Mouse (Mus musculus): ENCODE measurements at regions not wholly inside any gene's neighbourhood (a gene's known extent, or its start where the extent isn't known, plus 50 kb on each side); places are given as distances from the start of the nearest gene placed in this dataset.

DNA sequence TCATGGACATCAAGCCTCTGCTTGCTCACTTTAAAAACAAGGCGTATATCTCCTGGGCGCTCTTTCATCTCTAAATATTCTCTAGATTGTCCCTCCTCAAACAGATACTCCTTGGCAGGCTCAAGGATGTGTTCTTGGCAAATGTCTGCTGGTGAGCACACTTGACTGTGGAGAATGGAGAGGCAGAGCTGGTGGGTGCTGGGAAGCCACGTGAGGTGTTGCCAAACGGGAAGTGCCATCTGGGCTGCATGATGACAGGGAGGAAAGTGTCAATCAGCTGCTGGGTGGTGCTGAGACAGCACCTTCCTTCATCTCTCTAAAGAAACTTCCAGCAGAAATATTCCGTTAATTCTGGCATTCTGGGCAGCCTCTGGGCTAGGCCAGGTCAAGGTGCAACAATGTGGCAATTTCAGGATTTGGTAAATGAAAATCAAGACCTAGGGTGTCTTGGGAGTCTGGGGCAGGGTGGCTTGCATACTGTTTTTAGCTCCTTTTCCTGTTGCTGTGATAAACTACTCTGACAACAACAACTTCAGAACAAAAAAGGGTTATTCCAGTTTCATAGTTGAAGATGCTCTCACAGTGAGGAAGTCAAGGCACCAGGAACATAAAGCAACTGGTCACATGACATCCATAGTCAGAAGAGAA is 208.6 kb downstream of the Rplp1 start:
- Histone ChIP-seq H3K27ac (ENCODE audit: insufficient read depth, low read length) (no peak overlapping the region), H3K9ac (ENCODE audit: low read depth, poor library complexity, severe bottlenecking) (no peak overlapping the region), H3K36me3 (ENCODE audit: control insufficient read depth, insufficient read depth, low read length, poor library complexity, severe bottlenecking) (no peaks in the 10 kb centered on the region), H3K27me3 (ENCODE audit: control insufficient read depth, insufficient read depth, low read length, poor library complexity, severe bottlenecking) (no peaks in the 10 kb centered on the region), H3K9me3 (replicated peaks; ENCODE audit: control insufficient read depth, insufficient read depth, low read length, poor library complexity, severe bottlenecking) (no peaks in the 10 kb centered on the region), H3K4me3 (ENCODE audit: low read depth, low read length) (no peak overlapping the region), H3K4me1 (ENCODE audit: control insufficient read depth, insufficient read depth, low read length) (no peaks in the 10 kb centered on the region)
- TF ChIP-seq CTCF (IDR thresholded peaks at IDR 0.05; ENCODE audit: low read depth, low read length) (no peak), EP300 (IDR thresholded peaks at IDR 0.05; ENCODE audit: insufficient read depth, low read depth, low read length) (no peak), POLR2A (IDR thresholded peaks at IDR 0.05; ENCODE audit: insufficient read depth, low read length) (no peak)

DNA sequence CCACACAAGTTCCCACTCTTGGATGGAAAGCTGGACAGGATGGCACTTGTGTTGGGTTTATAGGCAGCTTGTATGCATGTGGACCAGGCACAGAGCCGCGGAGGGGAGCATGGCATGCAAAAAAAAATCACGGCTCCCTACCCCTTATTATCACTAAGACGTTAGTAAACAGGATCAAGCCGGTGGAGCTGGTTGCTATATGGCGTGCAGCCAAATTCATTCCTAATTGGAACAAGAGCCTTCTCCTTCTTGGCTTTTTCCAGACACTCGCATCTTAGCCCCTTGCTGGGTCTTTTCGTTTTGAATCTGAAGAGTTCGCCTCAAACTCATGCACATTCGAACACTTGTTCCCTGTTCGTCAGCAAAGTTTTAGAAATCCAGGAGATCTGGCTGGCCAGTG is 211.0 kb downstream of the Rplp1 start:
- no peaks in the 10 kb centered on the region for H3K9me3 ChIP-seq (replicated peaks; ENCODE audit: control insufficient read depth, insufficient read depth, low read length, poor library complexity, severe bottlenecking)
- H3K27me3 ChIP-seq (ENCODE audit: control insufficient read depth, insufficient read depth, low read length, poor library complexity, severe bottlenecking): no peaks in the 10 kb centered on the region
- TF ChIP-seq EP300 (IDR thresholded peaks at IDR 0.05; ENCODE audit: insufficient read depth, low read depth, low read length): no peak
- TF ChIP-seq POLR2A (IDR thresholded peaks at IDR 0.05; ENCODE audit: insufficient read depth, low read length): no peak
- TF ChIP-seq CTCF (IDR thresholded peaks at IDR 0.05; ENCODE audit: low read depth, low read length): no peak
- H3K9ac ChIP-seq (ENCODE audit: low read depth, poor library complexity, severe bottlenecking): no peak overlapping the region
- no peak overlapping the region for H3K4me3 ChIP-seq (ENCODE audit: low read depth, low read length)
- H3K4me1 ChIP-seq (ENCODE audit: control insufficient read depth, insufficient read depth, low read length): no peaks in the 10 kb centered on the region
- H3K27ac ChIP-seq (ENCODE audit: insufficient read depth, low read length): no peak overlapping the region
- H3K36me3 ChIP-seq (ENCODE audit: control insufficient read depth, insufficient read depth, low read length, poor library complexity, severe bottlenecking): no peaks in the 10 kb centered on the region

DNA sequence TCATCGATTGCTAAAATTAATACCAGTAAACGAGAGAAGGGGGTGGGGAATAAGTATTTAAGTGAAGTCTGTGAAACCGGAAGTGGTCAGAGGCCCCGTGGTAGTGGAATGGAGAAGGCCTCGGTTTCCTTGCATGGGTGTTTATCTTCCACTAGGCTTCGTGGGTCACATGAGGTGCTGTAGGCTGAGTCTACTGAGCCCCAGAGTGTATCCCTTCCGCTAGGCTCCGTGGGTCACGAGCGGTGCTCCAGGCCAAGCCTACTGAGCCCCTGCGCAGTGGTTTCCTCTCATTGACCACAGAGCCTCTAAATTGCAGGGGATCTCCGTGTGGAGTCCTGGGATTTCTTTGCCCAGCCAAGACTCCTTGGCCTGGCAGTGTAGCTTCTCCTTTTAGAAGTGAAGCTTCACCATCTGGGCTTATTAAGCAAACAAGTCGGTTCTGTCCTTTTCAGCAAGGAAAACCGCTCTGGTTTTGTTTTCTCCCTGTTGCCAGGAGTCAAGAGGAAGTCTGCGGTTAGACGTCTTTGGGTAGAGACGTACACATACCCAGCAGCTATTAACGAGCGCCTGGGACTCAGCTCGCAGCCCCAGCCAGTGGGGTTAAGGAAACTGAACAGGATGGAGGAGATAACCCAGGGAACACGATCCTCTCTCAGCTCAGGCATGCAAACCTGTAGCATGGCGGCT is 211.9 kb downstream of the Rplp1 start:
- Histone ChIP-seq H3K27ac (ENCODE audit: insufficient read depth, low read length) (no peak overlapping the region), H3K4me1 (ENCODE audit: control insufficient read depth, insufficient read depth, low read length) (no peaks in the 10 kb centered on the region), H3K9ac (ENCODE audit: low read depth, poor library complexity, severe bottlenecking) (no peak overlapping the region), H3K4me3 (ENCODE audit: low read depth, low read length) (peak overlapping the region; percentile 44), H3K27me3 (ENCODE audit: control insufficient read depth, insufficient read depth, low read length, poor library complexity, severe bottlenecking) (no peaks in the 10 kb centered on the region), H3K36me3 (ENCODE audit: control insufficient read depth, insufficient read depth, low read length, poor library complexity, severe bottlenecking) (no peaks in the 10 kb centered on the region), H3K9me3 (replicated peaks; ENCODE audit: control insufficient read depth, insufficient read depth, low read length, poor library complexity, severe bottlenecking) (no peaks in the 10 kb centered on the region)
- TF ChIP-seq CTCF (IDR thresholded peaks at IDR 0.05; ENCODE audit: low read depth, low read length) (no peak), EP300 (IDR thresholded peaks at IDR 0.05; ENCODE audit: insufficient read depth, low read depth, low read length) (no peak), POLR2A (IDR thresholded peaks at IDR 0.05; ENCODE audit: insufficient read depth, low read length) (no peak)

DNA sequence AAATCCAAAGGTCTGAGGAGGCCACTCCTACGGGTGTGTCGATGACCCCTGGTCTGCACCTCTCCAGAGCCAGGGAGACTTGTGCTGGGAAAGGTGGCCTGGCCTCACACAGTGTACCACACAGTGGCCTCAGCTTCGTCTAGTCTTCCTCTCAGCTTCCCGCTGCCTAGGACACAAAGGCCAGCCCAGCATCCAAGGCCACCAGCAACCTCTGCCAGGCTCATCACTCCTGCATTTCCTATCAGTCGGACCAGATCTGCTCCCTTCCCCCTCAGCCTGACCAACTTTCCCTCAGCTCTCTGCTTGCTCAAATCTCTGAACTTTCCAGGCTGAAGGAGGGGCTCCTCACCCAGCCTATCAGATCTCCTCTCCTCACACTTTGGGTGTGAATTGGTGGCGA is 213.8 kb downstream of the Rplp1 start:
- TF ChIP-seq CTCF (IDR thresholded peaks at IDR 0.05; ENCODE audit: low read depth, low read length) (no peak), POLR2A (IDR thresholded peaks at IDR 0.05; ENCODE audit: insufficient read depth, low read length) (no peak), EP300 (IDR thresholded peaks at IDR 0.05; ENCODE audit: insufficient read depth, low read depth, low read length) (no peak)
- no peaks in the 10 kb centered on the region for H3K27me3 ChIP-seq (ENCODE audit: control insufficient read depth, insufficient read depth, low read length, poor library complexity, severe bottlenecking)

DNA sequence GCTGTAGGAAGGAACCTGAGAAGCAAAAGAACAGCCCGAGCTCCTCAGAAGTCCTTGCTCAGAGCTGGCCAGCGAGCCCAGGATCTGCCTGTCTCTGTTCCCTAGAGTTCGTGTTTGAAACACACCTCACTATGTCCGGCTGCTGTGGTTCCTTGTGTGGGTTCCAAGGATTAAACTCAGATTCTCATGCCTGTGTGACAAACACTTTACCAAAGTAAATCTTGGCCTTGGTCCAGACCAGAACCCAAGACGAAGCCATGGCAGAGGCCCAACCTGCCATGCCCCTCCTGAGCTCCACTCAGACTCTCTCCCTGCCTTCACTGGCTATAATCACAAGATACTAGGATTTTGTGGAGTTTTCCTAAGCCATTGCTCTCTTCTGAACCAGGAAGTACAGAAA is 214.7 kb downstream of the Rplp1 start:
- Histone ChIP-seq H3K9me3 (replicated peaks; ENCODE audit: control insufficient read depth, insufficient read depth, low read length, poor library complexity, severe bottlenecking) (no peaks in the 10 kb centered on the region), H3K4me3 (ENCODE audit: low read depth, low read length) (no peak overlapping the region), H3K27ac (ENCODE audit: insufficient read depth, low read length) (no peak overlapping the region), H3K36me3 (ENCODE audit: control insufficient read depth, insufficient read depth, low read length, poor library complexity, severe bottlenecking) (no peaks in the 10 kb centered on the region), H3K9ac (ENCODE audit: low read depth, poor library complexity, severe bottlenecking) (no peak overlapping the region), H3K27me3 (ENCODE audit: control insufficient read depth, insufficient read depth, low read length, poor library complexity, severe bottlenecking) (no peaks in the 10 kb centered on the region), H3K4me1 (ENCODE audit: control insufficient read depth, insufficient read depth, low read length) (no peaks in the 10 kb centered on the region)
- TF ChIP-seq EP300 (IDR thresholded peaks at IDR 0.05; ENCODE audit: insufficient read depth, low read depth, low read length): no peak

More for the DNA sequence above, 213.8 kb downstream of the Rplp1 start:
- no peaks in the 10 kb centered on the region for H3K9me3 ChIP-seq (replicated peaks; ENCODE audit: control insufficient read depth, insufficient read depth, low read length, poor library complexity, severe bottlenecking)
- no peak overlapping the region for H3K9ac ChIP-seq (ENCODE audit: low read depth, poor library complexity, severe bottlenecking)
- H3K4me1 ChIP-seq (ENCODE audit: control insufficient read depth, insufficient read depth, low read length): no peaks in the 10 kb centered on the region
- H3K27ac ChIP-seq (ENCODE audit: insufficient read depth, low read length): no peak overlapping the region
- H3K4me3 ChIP-seq (ENCODE audit: low read depth, low read length): no peak overlapping the region
- no peaks in the 10 kb centered on the region for H3K36me3 ChIP-seq (ENCODE audit: control insufficient read depth, insufficient read depth, low read length, poor library complexity, severe bottlenecking)

DNA sequence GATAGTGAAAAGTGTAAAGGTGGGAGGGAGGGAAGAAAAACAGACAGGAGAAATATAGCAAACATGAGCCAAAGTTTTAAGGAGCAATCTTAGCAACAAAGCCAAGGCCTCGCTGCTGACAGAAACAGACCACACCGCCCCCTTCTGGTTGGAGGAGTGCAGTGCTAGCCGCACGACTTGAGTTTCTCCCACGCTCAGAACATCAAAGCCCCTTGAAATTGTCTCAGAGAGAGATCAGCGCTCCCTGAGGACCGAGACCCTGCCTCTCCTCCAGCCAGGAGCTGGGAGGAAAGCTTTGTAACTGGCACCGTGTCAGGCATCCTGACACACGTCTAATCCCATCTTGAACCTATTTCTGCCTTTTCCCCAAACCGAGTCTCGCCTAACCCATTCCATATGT is 216.4 kb downstream of the Rplp1 start:
- H3K9ac ChIP-seq (ENCODE audit: low read depth, poor library complexity, severe bottlenecking): no peak overlapping the region

More for the DNA sequence above, 216.4 kb downstream of the Rplp1 start:
- no peaks in the 10 kb centered on the region for H3K27me3 ChIP-seq (ENCODE audit: control insufficient read depth, insufficient read depth, low read length, poor library complexity, severe bottlenecking)
- H3K36me3 ChIP-seq (ENCODE audit: control insufficient read depth, insufficient read depth, low read length, poor library complexity, severe bottlenecking): no peaks in the 10 kb centered on the region
- H3K4me1 ChIP-seq (ENCODE audit: control insufficient read depth, insufficient read depth, low read length): no peaks in the 10 kb centered on the region
- H3K9me3 ChIP-seq (replicated peaks; ENCODE audit: control insufficient read depth, insufficient read depth, low read length, poor library complexity, severe bottlenecking): no peaks in the 10 kb centered on the region
- TF ChIP-seq POLR2A (IDR thresholded peaks at IDR 0.05; ENCODE audit: insufficient read depth, low read length) (no peak), CTCF (IDR thresholded peaks at IDR 0.05; ENCODE audit: low read depth, low read length) (peak; percentile 89), EP300 (IDR thresholded peaks at IDR 0.05; ENCODE audit: insufficient read depth, low read depth, low read length) (no peak)
- H3K27ac ChIP-seq (ENCODE audit: insufficient read depth, low read length): no peak overlapping the region
- no peak overlapping the region for H3K4me3 ChIP-seq (ENCODE audit: low read depth, low read length)
